Mouse (Mus musculus) heart, adult 18-20 months (tissue): ENCODE data around the gene Gm9837. TPM values are rescaled to one million over a fixed set of nuclear protein-coding genes. Genes with fewer than 3 reads are reported as not detected.

Source experiments
- DNase-seq, 2 experiments: peaks; one replicate each; pipeline ENCODE4 v3.0.0; 2021 to 2022; ENCODE audit warnings: mixed read lengths in 1 of 2
- total RNA-seq, 2 experiments: library from RNA; stranded (reverse); gene quantifications; 2 replicates each; pipeline ENCODE4 v1.2.3; 2021

The Gm9837 gene
- total RNA-seq, 2 experiments from 2014 or later = not detected

DNA sequence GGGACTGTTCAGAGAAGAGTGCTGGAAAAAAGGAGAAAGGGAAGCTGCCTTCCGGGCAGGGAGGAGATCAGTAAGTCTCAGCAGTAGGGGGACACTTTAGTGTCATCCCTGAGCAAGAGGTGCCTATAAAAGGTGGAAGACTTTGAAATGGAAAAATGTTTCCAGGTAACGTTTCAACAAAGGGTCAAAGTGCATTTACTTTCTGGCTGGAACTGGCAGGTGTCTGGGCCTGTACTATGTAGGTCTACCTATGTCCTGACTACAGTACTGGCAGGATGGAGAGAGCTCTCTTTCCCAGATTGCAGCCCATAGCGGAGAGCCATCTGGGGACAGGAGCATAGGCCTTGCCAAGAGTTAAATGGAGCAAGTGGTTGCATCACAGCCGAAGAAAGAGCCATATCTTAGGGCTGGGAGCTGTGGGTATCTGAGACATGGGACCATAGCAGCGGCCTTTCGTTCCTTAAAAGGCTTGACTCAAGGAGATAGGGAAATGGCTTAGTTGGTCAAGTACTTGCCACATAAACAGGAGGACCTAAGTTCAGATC lies 44.5 kb downstream of the Gm9837 start:
- DNase-seq = peak in 1 of 2 experiments; percentile 22

DNA sequence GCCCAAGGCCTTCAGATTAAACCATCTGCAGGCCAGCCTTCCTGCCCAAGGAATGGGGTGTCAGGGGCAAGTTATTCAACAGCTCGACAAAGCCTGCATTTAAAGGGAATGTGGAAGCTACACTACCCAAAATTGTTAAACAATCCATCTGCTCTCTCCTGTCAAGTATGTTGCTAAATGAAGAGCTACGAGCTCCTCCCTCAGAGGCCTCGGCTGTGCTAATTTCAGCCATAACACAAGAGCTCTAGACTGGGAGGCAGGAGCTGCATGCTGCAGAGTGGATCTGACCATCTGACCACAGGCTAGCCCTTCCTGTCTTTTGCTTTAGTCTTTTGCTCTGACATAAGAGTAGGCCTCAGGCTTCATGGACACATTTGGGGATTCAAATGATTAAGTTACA lies 45.0 kb downstream of the Gm9837 start:
- no peak for DNase-seq

DNA sequence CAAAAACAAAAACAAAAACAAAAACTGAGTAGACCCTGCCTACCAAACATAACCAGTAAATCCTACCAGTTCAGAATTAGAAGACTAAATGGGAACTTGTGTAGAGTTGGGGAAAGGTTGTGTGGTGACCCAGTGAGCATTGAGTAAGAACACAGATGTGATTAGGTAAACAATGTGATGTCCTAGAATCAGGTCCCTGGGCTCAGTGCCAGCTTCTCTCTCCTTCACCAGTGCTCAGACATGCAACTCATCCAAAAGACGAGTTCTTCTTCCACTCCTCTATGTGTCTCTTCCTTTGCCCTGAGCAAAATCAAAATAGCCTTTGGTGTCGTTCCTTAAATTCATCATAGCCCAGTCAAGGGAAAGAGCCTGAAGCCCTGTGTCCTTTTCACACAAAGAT lies 45.5 kb downstream of the Gm9837 start:
- no peak for DNase-seq

DNA sequence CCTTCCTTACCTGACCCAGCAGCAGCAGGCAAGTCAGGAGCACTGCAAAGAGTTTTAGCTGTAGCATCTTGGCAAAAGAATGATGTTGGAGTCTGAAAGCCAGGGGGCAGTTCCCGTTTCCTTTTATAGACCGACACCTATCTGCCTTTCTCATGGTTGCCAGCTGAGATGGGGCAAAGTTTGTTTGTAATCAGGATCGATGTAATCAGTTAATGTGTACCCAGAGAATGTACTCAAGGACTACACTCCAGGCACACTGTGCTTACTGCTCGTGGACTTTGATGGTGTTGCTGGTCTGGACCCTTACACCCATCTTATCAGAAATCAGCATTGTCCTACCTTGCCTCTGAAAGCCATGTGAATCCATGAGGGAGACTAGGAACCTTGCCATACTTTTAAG lies 47.2 kb downstream of the Gm9837 start, which contains the start of gene Leap2:
TSS of gene Leap2 (minus strand) at position 135 of the 400 bp plus-strand sequence.
- DNase-seq = no peak

Other genes starting within 250 kb of the Gm9837 start
- gene Hspa4, start 170.0 kb downstream of the Gm9837 start, total RNA-seq = 100 to 1,000 TPM; 121 to 131 TPM
- gene Zcchc10, start 145.8 kb downstream of the Gm9837 start, total RNA-seq = 1 to 10 TPM; 6.1 to 6.6 TPM
- 10 to 100 TPM; 50.8 to 83.3 TPM for gene Aff4, start 119.6 kb downstream of the Gm9837 start, total RNA-seq
- gene Leap2, start 47.3 kb downstream of the Gm9837 start, total RNA-seq = not detected
- 1,000 to 10,000 TPM; 2,590 to 2,622 TPM for gene Uqcrq, start 39.6 kb downstream of the Gm9837 start, total RNA-seq
- under 1 TPM; 0.52 to 0.80 TPM for gene Gdf9, start 39.5 kb downstream of the Gm9837 start, total RNA-seq
- gene Gm10447, start 13.4 kb downstream of the Gm9837 start, total RNA-seq = not detected
- under 1 TPM; 0.30 to 0.57 TPM for gene Shroom1, start 13.3 kb downstream of the Gm9837 start, total RNA-seq
- gene Gm9945, start 9.7 kb upstream of the Gm9837 start, total RNA-seq = not detected
- gene Sowaha, start 9.8 kb upstream of the Gm9837 start, total RNA-seq = under 1 TPM; 0.28 to 0.30 TPM
- gene Sept8, start 48.8 kb upstream of the Gm9837 start, total RNA-seq = 10 to 100 TPM; 24.7 to 24.8 TPM
- gene Kif3a, start 96.9 kb upstream of the Gm9837 start, total RNA-seq = 10 to 100 TPM in 1 of 2 experiments, 1 to 10 TPM in 1; 8.4 to 11.2 TPM
- not detected for gene Il4, start 148.2 kb upstream of the Gm9837 start, total RNA-seq
- not detected for gene Il13, start 164.2 kb upstream of the Gm9837 start, total RNA-seq
- gene Rad50, start 236.8 kb upstream of the Gm9837 start, total RNA-seq = 1 to 10 TPM; 8.0 to 8.6 TPM